Mouse (Mus musculus) forebrain, embryonic 11.5 days (tissue): Measurements from ENCODE around the gene Cd93. TPM values are rescaled to one million over a fixed set of nuclear protein-coding genes. Genes with fewer than 3 reads are reported as not detected.

ENCODE experiments used
- ATAC-seq: fragments of 200-750 bp; cut with Nextera tagmentation; replicated peaks from 2 replicates; pipeline ENCODE4 v1.8.0; 2017; ENCODE audit warnings: moderate TSS enrichment; ENCODE audit not compliant: low FRiP score
- DNase-seq: peaks from one replicate; pipeline ENCODE4 v3.0.0-alpha.2; 2017; ENCODE audit warnings: low spot score
- H3K27ac ChIP-seq: fragments of 300-500 bp; sonication (generic); 2 replicates; pipeline ENCODE4 v1.5.1; 2014; ENCODE audit warnings: low read depth, low read length
- H3K27me3 ChIP-seq: fragments of 300-500 bp; sonication (generic); 2 replicates; pipeline ENCODE4 v1.6.1; 2014; ENCODE audit warnings: mild to moderate bottlenecking, low read length, mixed read lengths; ENCODE audit not compliant: control insufficient read depth, insufficient read depth
- H3K36me3 ChIP-seq: fragments of 300-500 bp; sonication (generic); 2 replicates; pipeline ENCODE4 v1.6.1; 2014; ENCODE audit warnings: mild to moderate bottlenecking, low read length, moderate library complexity, mixed read lengths; ENCODE audit not compliant: control insufficient read depth, insufficient read depth
- H3K4me1 ChIP-seq: fragments of 300-500 bp; sonication (generic); replicated peaks from 2 replicates; pipeline ENCODE4 v1.6.1; 2014; ENCODE audit warnings: low read length, mixed read lengths; ENCODE audit not compliant: control insufficient read depth, insufficient read depth
- H3K4me2 ChIP-seq: fragments of 300-500 bp; sonication (generic); 2 replicates; pipeline ENCODE4 v1.6.1; 2014; ENCODE audit warnings: low read depth, mild to moderate bottlenecking, low read length, moderate library complexity, mixed read lengths; ENCODE audit not compliant: severe bottlenecking
- H3K4me3 ChIP-seq: fragments of 300-500 bp; sonication (generic); 2 replicates; pipeline ENCODE4 v1.5.1; 2014; ENCODE audit warnings: low read depth, low read length
- H3K9ac ChIP-seq: fragments of 300-500 bp; sonication (generic); 2 replicates; pipeline ENCODE4 v1.6.1; 2014; ENCODE audit warnings: low read length
- H3K9me3 ChIP-seq: fragments of 300-500 bp; sonication (generic); 2 replicates; pipeline ENCODE4 v1.6.1; 2016; ENCODE audit warnings: low read length, mixed read lengths; ENCODE audit not compliant: control insufficient read depth
- WGBS: fragments of 180-500 bp; shearing (Covaris S2); extraction: QIAGEN DNeasy Blood & Tissue Kit; methylation state at CpG from one replicate; pipeline ENCODE4 v1.1.7; 2014; 5-methylcytosine and 5-hydroxymethylcytosine counted together
- polyA plus RNA-seq: library from polyadenylated mRNA; unstranded; fragments of >200 nt; fragmentation: Nextera tagmentation; extraction: Ambion mirVana; gene quantifications from 2 replicates; pipeline ENCODE4 v1.2.1, GENCODE M21; 2014

Gene Cd93
- polyA plus RNA-seq, 1 experiment from 2014 or later, result 5.2 TPM

DNA sequence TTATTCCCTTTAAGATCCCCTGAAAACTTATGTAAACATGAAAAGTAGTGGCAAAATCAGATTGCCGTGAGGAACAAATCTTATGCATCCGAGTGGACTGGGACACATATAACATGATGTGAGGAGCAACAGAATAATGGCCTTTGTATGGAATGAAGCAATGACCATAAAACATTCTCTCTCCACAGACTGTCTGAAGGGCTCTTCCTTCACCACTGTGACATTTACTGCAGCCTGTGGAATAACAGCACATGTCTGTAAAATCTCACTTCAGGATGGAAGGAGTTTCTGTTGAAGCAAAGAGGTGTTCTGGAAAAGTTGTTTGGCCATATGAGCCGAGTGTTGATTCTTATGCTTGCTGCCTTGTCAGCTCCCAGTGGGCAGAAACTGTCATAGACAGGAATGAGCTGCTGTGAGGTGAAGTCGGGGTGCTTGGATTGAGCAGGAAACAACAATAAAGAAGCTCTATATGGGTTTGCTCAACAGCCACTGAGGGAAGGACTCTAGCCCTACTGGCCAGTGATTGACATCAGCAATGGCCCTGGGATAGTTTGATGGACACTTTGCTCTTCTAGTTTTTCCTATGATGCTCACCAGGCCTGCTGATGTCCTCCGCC, 32.6 kb upstream of the Cd93 start:
- H3K4me1 ChIP-seq, result no peaks in the 10 kb centered on the region
- H3K4me2 ChIP-seq, result no peak overlapping the region
- 86% methylated on average over 5 of the region's 5 CpGs for WGBS
- no peak overlapping the region for H3K9ac ChIP-seq
- H3K36me3 ChIP-seq, result no peaks in the 10 kb centered on the region
- no peaks in the 10 kb centered on the region for H3K9me3 ChIP-seq
- no peak for ATAC-seq
- no peak overlapping the region for H3K4me3 ChIP-seq
- no peaks in the 10 kb centered on the region for H3K27me3 ChIP-seq
- no peak overlapping the region for H3K27ac ChIP-seq
- DNase-seq, result no peak

DNA sequence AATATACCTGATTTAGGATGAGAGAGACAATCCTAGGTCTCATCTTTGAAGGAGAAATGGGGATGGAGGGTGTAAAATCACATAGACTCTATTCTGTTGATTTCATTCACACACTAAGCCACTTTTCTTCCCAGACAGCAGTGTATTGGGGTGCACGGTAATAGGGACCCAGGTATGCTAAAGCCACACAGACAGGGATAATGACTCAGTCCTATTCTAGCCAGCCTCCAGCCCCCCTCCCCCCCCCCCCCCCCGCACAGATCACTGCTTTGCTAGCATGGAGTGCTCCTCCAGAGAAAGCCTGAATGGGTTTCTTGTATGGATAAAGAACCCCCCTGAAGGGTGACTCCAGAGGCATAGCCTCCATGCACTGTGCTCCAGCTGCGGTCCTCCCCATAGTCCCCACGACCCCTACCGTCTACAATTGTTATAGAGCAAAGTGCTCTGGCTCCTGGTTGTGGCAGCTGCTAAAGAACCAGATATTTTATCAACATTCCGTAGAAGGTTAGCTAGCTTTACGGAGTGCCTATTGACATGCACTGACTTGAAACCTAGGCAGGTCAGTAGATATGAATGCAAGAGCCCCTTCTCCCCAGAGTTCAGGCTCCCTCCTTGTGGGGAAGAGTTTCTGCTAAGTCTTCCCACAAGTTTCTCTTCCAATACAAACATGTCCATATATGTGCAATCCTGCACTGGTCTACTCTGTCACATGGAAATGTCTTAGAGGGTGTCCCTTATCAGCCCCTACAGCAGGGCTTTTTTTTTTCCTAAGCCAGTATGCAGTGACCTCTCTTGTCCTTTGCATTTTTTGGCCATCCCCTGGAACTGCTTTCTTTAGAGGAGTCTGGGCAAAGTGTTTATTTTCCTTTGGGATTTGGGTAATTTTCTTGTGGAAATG, 26.2 kb upstream of the Cd93 start:
- no peak for ATAC-seq
- no peaks in the 10 kb centered on the region for H3K27me3 ChIP-seq
- H3K9me3 ChIP-seq, result no peaks in the 10 kb centered on the region
- H3K4me1 ChIP-seq, result no peaks in the 10 kb centered on the region
- H3K27ac ChIP-seq, result no peak overlapping the region
- H3K36me3 ChIP-seq, result no peaks in the 10 kb centered on the region
- DNase-seq, result no peak
- H3K9ac ChIP-seq, result no peak overlapping the region
- H3K4me2 ChIP-seq, result no peak overlapping the region
- no peak overlapping the region for H3K4me3 ChIP-seq
- 38% methylated on average over 6 of the region's 7 CpGs for WGBS

DNA sequence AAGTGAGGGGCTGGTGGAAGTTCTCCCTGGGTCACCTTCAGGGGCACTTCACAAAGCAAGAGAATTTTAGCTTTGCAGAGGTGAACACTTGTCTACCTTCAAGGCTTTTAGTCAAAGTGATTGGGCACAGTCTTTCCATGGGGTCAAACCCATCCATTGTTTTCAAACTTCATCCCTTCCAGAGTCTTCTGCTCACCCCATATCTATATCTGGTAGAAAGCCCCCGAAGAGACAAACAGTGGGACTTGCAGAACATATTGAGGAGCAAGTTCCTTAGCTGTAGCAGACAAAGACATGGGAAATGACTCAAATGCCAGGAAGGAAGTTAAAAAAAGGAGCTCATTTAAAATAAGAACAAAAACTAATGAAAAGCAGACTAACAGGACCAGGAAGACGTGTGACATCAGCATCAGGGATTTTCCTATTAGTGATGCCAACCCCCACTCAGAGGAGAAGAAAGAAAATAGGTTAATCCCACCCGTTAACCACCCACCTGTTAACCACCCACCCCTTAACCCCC, 24.6 kb upstream of the Cd93 start:
- no peak for ATAC-seq
- DNase-seq, result no peak

DNA sequence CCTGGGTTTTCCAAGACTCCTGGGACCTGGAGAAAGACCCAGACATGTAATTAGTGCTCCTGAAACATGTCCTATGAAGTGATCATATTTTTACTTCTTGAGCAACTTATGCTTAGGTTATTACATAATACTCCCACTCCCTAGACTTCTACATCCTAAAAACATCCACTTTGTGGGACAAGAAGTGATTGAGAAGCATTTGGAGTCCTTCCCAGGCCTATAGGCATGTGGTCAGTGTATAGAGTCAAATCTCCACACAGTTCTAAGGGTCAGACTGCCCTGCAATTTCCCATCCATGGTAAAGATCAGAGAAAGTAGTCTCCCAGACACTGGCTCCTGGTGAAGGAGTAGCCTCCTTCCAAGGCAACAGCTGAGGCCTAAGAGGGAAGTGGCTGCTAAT, 12.0 kb upstream of the Cd93 start:
- no peak overlapping the region for H3K27ac ChIP-seq
- no peaks in the 10 kb centered on the region for H3K4me1 ChIP-seq
- no peaks in the 10 kb centered on the region for H3K27me3 ChIP-seq
- ATAC-seq, result no peak
- no peak overlapping the region for H3K9ac ChIP-seq
- H3K4me3 ChIP-seq, result no peak overlapping the region
- no peak for DNase-seq
- H3K9me3 ChIP-seq, result no peaks in the 10 kb centered on the region
- no peak overlapping the region for H3K4me2 ChIP-seq
- H3K36me3 ChIP-seq, result no peaks in the 10 kb centered on the region

More for the DNA sequence above, 24.6 kb upstream of the Cd93 start:
- Histone ChIP-seq H3K4me1 (no peaks in the 10 kb centered on the region), H3K9ac (no peak overlapping the region), H3K27ac (no peak overlapping the region), H3K27me3 (no peaks in the 10 kb centered on the region), H3K4me2 (no peak overlapping the region), H3K36me3 (no peaks in the 10 kb centered on the region), H3K9me3 (no peaks in the 10 kb centered on the region), H3K4me3 (no peak overlapping the region)
- WGBS, result 72% methylated on average over 3 of the region's 3 CpGs

DNA sequence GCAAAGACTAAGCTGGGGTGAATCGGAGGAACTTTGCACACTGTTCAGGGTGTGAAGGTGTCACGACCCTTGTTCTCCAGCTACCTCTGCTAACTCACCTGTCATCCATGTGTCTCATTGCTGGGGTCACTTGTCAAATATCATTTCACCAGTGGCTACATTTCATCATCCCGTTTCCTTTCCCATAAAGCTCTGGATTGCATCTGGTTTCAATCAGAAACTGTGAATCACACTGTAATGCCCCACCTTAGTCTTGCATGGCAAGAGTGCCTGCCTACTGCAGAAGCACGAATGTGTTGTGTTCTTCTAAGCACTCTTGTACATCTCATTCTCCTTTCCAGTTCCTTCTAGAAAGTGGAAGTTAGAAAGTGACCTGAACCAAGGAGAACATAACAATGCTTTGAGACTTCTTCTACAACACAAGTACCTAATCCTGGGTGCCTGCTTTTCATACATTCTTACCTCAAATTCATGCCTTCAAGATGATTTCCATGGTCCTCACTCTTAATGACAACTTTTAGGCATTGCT, 10.7 kb upstream of the Cd93 start:
- Histone ChIP-seq H3K9ac (no peak overlapping the region), H3K4me1 (no peaks in the 10 kb centered on the region), H3K9me3 (no peaks in the 10 kb centered on the region), H3K27ac (no peak overlapping the region), H3K36me3 (no peaks in the 10 kb centered on the region), H3K27me3 (no peaks in the 10 kb centered on the region), H3K4me2 (no peak overlapping the region), H3K4me3 (no peak overlapping the region)
- ATAC-seq, result no peak
- 83% methylated on average over 4 of the region's 4 CpGs for WGBS
- no peak for DNase-seq

DNA sequence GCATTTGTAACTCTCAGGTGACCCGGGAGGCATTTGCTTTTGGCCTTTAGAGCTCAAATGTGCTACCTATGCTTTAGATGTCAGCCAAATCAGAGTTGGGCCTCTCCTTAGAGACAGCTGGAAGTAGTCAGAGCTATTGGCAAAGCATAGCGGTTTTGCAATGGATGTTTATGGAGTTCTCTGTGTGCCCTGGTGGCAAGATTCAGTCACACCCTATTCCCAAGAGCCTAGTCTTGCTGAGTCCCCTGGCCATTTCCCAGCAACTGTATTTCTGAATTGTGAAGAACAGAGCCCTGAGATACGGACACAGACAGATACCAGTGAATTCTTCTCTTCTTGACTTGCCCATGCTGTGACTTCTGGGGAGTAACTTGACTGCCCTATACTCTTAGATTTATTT, 9.7 kb upstream of the Cd93 start:
- H3K27ac ChIP-seq, result no peak overlapping the region
- H3K4me2 ChIP-seq, result no peak overlapping the region
- ATAC-seq (no peak), DNase-seq (no peak)
- H3K9me3 ChIP-seq, result no peaks in the 10 kb centered on the region
- H3K36me3 ChIP-seq, result no peaks in the 10 kb centered on the region
- H3K4me1 ChIP-seq, result no peaks in the 10 kb centered on the region
- 91% methylated on average over 3 of the region's 3 CpGs for WGBS
- H3K27me3 ChIP-seq, result no peaks in the 10 kb centered on the region
- H3K4me3 ChIP-seq, result no peak overlapping the region
- no peak overlapping the region for H3K9ac ChIP-seq

DNA sequence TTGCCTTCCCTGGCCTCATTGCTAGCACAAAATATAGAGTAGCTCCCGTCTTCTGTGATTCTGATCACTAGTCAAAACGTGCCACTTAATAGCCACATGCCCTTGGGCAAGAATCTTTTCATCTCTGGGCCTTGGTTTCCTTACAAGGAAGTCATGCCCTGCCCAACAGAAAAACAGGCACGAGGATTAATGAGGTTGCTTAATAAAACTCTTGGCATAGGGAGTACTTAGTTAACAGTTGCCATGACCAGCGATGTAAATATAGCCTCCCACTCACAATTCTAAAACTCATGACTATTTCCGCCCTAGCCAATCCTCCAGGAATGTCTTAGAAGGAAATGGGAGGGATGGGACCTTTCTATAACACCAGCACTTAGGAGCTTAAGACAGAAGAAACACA, 8.1 kb upstream of the Cd93 start:
- WGBS, result 75% methylated on average over 5 of the region's 5 CpGs

DNA sequence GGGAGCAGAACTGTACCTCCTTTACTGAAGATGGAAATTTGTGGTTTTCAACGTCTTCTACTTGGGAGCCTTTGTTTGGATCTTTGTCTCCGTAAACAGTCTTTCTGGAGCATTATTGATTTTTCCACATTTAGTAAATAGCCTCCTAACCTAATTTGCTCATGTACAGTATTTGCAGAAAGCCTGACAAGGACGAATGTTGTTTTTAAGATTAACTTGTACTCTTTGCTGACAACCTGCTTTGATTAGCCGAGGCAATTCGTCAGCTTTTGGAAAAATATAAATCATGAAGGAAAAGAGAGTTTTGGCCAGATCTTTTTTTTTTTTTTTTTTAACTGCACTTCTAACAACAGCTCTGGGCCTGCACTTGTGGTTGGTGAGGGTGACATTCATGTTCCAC, 7.3 kb upstream of the Cd93 start:
- ATAC-seq (no peak), DNase-seq (no peak)
- H3K4me2 ChIP-seq, result no peak overlapping the region
- H3K9ac ChIP-seq, result no peak overlapping the region
- no peaks in the 10 kb centered on the region for H3K27me3 ChIP-seq
- no peak overlapping the region for H3K4me3 ChIP-seq
- no peaks in the 10 kb centered on the region for H3K36me3 ChIP-seq
- H3K4me1 ChIP-seq, result no peaks in the 10 kb centered on the region
- H3K27ac ChIP-seq, result no peak overlapping the region
- H3K9me3 ChIP-seq, result no peaks in the 10 kb centered on the region
- 86% methylated on average over 5 of the region's 5 CpGs for WGBS

More for the DNA sequence above, 8.1 kb upstream of the Cd93 start:
- H3K4me2 ChIP-seq, result no peak overlapping the region
- H3K4me1 ChIP-seq, result no peaks in the 10 kb centered on the region
- no peak overlapping the region for H3K9ac ChIP-seq
- no peak for ATAC-seq
- no peak overlapping the region for H3K4me3 ChIP-seq
- H3K27ac ChIP-seq, result no peak overlapping the region
- H3K27me3 ChIP-seq, result no peaks in the 10 kb centered on the region
- DNase-seq, result no peak
- H3K9me3 ChIP-seq, result no peaks in the 10 kb centered on the region
- no peaks in the 10 kb centered on the region for H3K36me3 ChIP-seq
